Mouse (Mus musculus): ENCODE measurements at regions not wholly inside any gene's neighbourhood (a gene's known extent, or its start where the extent isn't known, plus 50 kb on each side); places are given as distances from the start of the nearest gene placed in this dataset.

GRCm38 (mm10) chr8:25389947-25390346 lies 565.8 kb upstream of the Adam5 start:
- Histone ChIP-seq H3K4me3 (no peak overlapping the region), H3K79me2 (ENCODE audit: control insufficient read depth, insufficient read depth) (no peaks in the 10 kb centered on the region), H3K4me2 (ENCODE audit: low read depth) (no peak overlapping the region), H3ac (ENCODE audit: control insufficient read depth, insufficient read length) (no peak overlapping the region), H3K36me3 (ENCODE audit: control insufficient read depth, insufficient read depth) (no peaks in the 10 kb centered on the region), H3K27me3 (ENCODE audit: control insufficient read depth, insufficient read depth, insufficient read length) (no peaks in the 10 kb centered on the region)
- TF ChIP-seq POLR2AphosphoS2 (IDR thresholded peaks at IDR 0.05; ENCODE audit: insufficient read length, low read depth) = no peak
- no peak for TF ChIP-seq MYOG (IDR thresholded peaks at IDR 0.05; ENCODE audit: control insufficient read depth in 1 of 3, insufficient read depth in 1 of 3, insufficient read length in 2 of 3, low read depth in 2 of 3)
- no peak for TF ChIP-seq POLR2A (IDR thresholded peaks at IDR 0.05; ENCODE audit: insufficient read length, low read depth)

- Histone ChIP-seq H3K79me2 (ENCODE audit: control insufficient read depth, insufficient read depth) (no peaks in the 10 kb centered on the region), H3K27me3 (ENCODE audit: control insufficient read depth, insufficient read depth, insufficient read length) (no peaks in the 10 kb centered on the region), H3K4me2 (ENCODE audit: low read depth) (no peak overlapping the region), H3K36me3 (ENCODE audit: control insufficient read depth, insufficient read depth) (no peaks in the 10 kb centered on the region), H3ac (ENCODE audit: control insufficient read depth, insufficient read length) (no peak overlapping the region), H3K4me3 (no peak overlapping the region)
- no peak for TF ChIP-seq MAX (IDR thresholded peaks at IDR 0.05; ENCODE audit: low read depth)
Measured at GRCm38 (mm10) chr8:25389371-25389855, 565.2 kb upstream of the Adam5 start.

- Histone ChIP-seq H3K79me2 (ENCODE audit: control insufficient read depth, insufficient read depth) (no peaks in the 10 kb centered on the region), H3ac (ENCODE audit: control insufficient read depth, insufficient read length) (no peak overlapping the region), H3K27me3 (ENCODE audit: control insufficient read depth, insufficient read depth, insufficient read length) (no peaks in the 10 kb centered on the region), H3K4me3 (no peak overlapping the region), H3K36me3 (ENCODE audit: control insufficient read depth, insufficient read depth) (no peaks in the 10 kb centered on the region), H3K4me2 (ENCODE audit: low read depth) (no peak overlapping the region)
- no peak for TF ChIP-seq SRF (IDR thresholded peaks at IDR 0.05; ENCODE audit: control insufficient read depth, insufficient read length, low read depth)
- TF ChIP-seq CEBPB (IDR thresholded peaks at IDR 0.05; ENCODE audit: insufficient read depth, poor library complexity, severe bottlenecking) = no peak
- TF ChIP-seq MYOD1 (IDR thresholded peaks at IDR 0.05; ENCODE audit: control insufficient read depth in 1 of 3, insufficient read length in 2 of 3, low read depth in 2 of 3) = no peak
- TF ChIP-seq MYOG (IDR thresholded peaks at IDR 0.05; ENCODE audit: control insufficient read depth in 1 of 3, insufficient read depth in 1 of 3, insufficient read length in 2 of 3, low read depth in 2 of 3) = no peak
- no peak for TF ChIP-seq TCF12 (IDR thresholded peaks at IDR 0.05; ENCODE audit: insufficient read depth, poor library complexity, severe bottlenecking)
- no peak for TF ChIP-seq REST (IDR thresholded peaks at IDR 0.05; ENCODE audit: insufficient read depth, insufficient read length)
- TF ChIP-seq POLR2AphosphoS2 (IDR thresholded peaks at IDR 0.05; ENCODE audit: insufficient read length, low read depth) = no peak
- TF ChIP-seq E2F4 (IDR thresholded peaks at IDR 0.05; ENCODE audit: insufficient read depth) = no peak
- TF ChIP-seq USF1 (IDR thresholded peaks at IDR 0.05; ENCODE audit: low read depth) = no peak
- TF ChIP-seq POLR2A (IDR thresholded peaks at IDR 0.05; ENCODE audit: insufficient read length, low read depth) = no peak
- TF ChIP-seq MAX (IDR thresholded peaks at IDR 0.05; ENCODE audit: low read depth) = no peak
- TF ChIP-seq TCF3 (IDR thresholded peaks at IDR 0.05; ENCODE audit: insufficient read length, low read depth) = no peak
Measured at GRCm38 (mm10) chr8:25388811-25389210, 564.6 kb upstream of the Adam5 start.

GRCm38 (mm10) chr8:25385186-25385585 lies 561.0 kb upstream of the Adam5 start:
- no peak overlapping the region for H3K4me2 ChIP-seq (ENCODE audit: low read depth)
- TF ChIP-seq TCF3 (IDR thresholded peaks at IDR 0.05; ENCODE audit: insufficient read length, low read depth) = no peak
- TF ChIP-seq MAX (IDR thresholded peaks at IDR 0.05; ENCODE audit: low read depth) = no peak
- TF ChIP-seq POLR2AphosphoS2 (IDR thresholded peaks at IDR 0.05; ENCODE audit: insufficient read length, low read depth) = no peak
- TF ChIP-seq E2F4 (IDR thresholded peaks at IDR 0.05; ENCODE audit: insufficient read depth) = no peak
- TF ChIP-seq CEBPB (IDR thresholded peaks at IDR 0.05; ENCODE audit: insufficient read depth, poor library complexity, severe bottlenecking) = no peak
- no peak for TF ChIP-seq TCF12 (IDR thresholded peaks at IDR 0.05; ENCODE audit: insufficient read depth, poor library complexity, severe bottlenecking)
- TF ChIP-seq POLR2A (IDR thresholded peaks at IDR 0.05; ENCODE audit: insufficient read length, low read depth) = no peak
- no peak for TF ChIP-seq MYOD1 (IDR thresholded peaks at IDR 0.05; ENCODE audit: control insufficient read depth in 1 of 3, insufficient read length in 2 of 3, low read depth in 2 of 3)
- no peak for TF ChIP-seq USF1 (IDR thresholded peaks at IDR 0.05; ENCODE audit: low read depth)
- TF ChIP-seq SRF (IDR thresholded peaks at IDR 0.05; ENCODE audit: control insufficient read depth, insufficient read length, low read depth) = no peak
- no peak for TF ChIP-seq MYOG (IDR thresholded peaks at IDR 0.05; ENCODE audit: control insufficient read depth in 1 of 3, insufficient read depth in 1 of 3, insufficient read length in 2 of 3, low read depth in 2 of 3)
- no peak for TF ChIP-seq REST (IDR thresholded peaks at IDR 0.05; ENCODE audit: insufficient read depth, insufficient read length)
- no peak overlapping the region for H3ac ChIP-seq (ENCODE audit: control insufficient read depth, insufficient read length)
- H3K27me3 ChIP-seq (ENCODE audit: control insufficient read depth, insufficient read depth, insufficient read length) = no peaks in the 10 kb centered on the region
- no peak overlapping the region for H3K4me3 ChIP-seq
- H3K79me2 ChIP-seq (ENCODE audit: control insufficient read depth, insufficient read depth) = no peaks in the 10 kb centered on the region
- no peaks in the 10 kb centered on the region for H3K36me3 ChIP-seq (ENCODE audit: control insufficient read depth, insufficient read depth)

- H3K4me2 ChIP-seq (ENCODE audit: low read depth) = no peak overlapping the region
- no peak overlapping the region for H3K4me3 ChIP-seq
- no peaks in the 10 kb centered on the region for H3K27me3 ChIP-seq (ENCODE audit: control insufficient read depth, insufficient read depth, insufficient read length)
- no peaks in the 10 kb centered on the region for H3K79me2 ChIP-seq (ENCODE audit: control insufficient read depth, insufficient read depth)
- H3K36me3 ChIP-seq (ENCODE audit: control insufficient read depth, insufficient read depth) = no peaks in the 10 kb centered on the region
- no peak overlapping the region for H3ac ChIP-seq (ENCODE audit: control insufficient read depth, insufficient read length)
- TF ChIP-seq TCF3 (IDR thresholded peaks at IDR 0.05; ENCODE audit: insufficient read length, low read depth) = no peak
- no peak for TF ChIP-seq MYOD1 (IDR thresholded peaks at IDR 0.05; ENCODE audit: control insufficient read depth in 1 of 3, insufficient read length in 2 of 3, low read depth in 2 of 3)
- TF ChIP-seq TCF12 (IDR thresholded peaks at IDR 0.05; ENCODE audit: insufficient read depth, poor library complexity, severe bottlenecking) = no peak
- no peak for TF ChIP-seq SRF (IDR thresholded peaks at IDR 0.05; ENCODE audit: control insufficient read depth, insufficient read length, low read depth)
- no peak for TF ChIP-seq USF1 (IDR thresholded peaks at IDR 0.05; ENCODE audit: low read depth)
- no peak for TF ChIP-seq MYOG (IDR thresholded peaks at IDR 0.05; ENCODE audit: control insufficient read depth in 1 of 3, insufficient read depth in 1 of 3, insufficient read length in 2 of 3, low read depth in 2 of 3)
- no peak for TF ChIP-seq POLR2A (IDR thresholded peaks at IDR 0.05; ENCODE audit: insufficient read length, low read depth)
Measured at GRCm38 (mm10) chr8:25384591-25384990, 560.4 kb upstream of the Adam5 start.

All from myocyte (in vitro differentiated cells).